Mouse (Mus musculus) right cerebral cortex, adult 2 months (tissue): ENCODE measurements at regions not wholly inside any gene's neighbourhood (a gene's known extent, or its start where the extent isn't known, plus 50 kb on each side); places are given as distances from the start of the nearest gene placed in this dataset.
A peak's percentile ranks its signal among the peaks of the same experiment; 100 is the strongest.

Experiments
- DNase-seq, 2 experiments: peaks; one replicate each; pipeline ENCODE4 v3.0.0; 2021 to 2022; ENCODE audit warnings: low spot score in 2 of 2

- DNase-seq = peak; percentile 27 to 45
Measured at GRCm38 (mm10) chr14:24618226-24619038, 131.5 kb downstream of the Rps24 start.

DNA sequence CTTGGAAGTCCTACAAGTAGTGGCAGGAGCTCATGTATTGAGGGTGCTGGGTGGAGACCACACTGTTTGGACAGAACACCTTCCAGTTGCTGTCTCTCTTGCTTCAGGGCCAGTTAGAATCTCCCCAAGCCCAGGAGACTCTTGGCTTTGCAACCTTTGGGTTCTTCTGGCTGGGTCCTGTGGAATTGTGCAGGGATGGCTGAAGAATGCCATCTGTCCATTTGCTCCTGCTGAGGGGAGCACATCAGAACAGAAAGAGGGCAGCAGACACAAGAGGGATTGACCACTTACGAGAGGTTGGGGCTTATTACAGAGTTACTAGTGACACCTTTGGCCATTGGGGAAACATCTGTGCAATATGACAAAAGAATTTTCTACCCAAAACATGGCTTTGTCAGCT, 145.1 kb downstream of the Rps24 start:
- DNase-seq = no peak

- no peak for DNase-seq
Measured at GRCm38 (mm10) chr14:24641853-24642252, 154.9 kb downstream of the Rps24 start.

DNA sequence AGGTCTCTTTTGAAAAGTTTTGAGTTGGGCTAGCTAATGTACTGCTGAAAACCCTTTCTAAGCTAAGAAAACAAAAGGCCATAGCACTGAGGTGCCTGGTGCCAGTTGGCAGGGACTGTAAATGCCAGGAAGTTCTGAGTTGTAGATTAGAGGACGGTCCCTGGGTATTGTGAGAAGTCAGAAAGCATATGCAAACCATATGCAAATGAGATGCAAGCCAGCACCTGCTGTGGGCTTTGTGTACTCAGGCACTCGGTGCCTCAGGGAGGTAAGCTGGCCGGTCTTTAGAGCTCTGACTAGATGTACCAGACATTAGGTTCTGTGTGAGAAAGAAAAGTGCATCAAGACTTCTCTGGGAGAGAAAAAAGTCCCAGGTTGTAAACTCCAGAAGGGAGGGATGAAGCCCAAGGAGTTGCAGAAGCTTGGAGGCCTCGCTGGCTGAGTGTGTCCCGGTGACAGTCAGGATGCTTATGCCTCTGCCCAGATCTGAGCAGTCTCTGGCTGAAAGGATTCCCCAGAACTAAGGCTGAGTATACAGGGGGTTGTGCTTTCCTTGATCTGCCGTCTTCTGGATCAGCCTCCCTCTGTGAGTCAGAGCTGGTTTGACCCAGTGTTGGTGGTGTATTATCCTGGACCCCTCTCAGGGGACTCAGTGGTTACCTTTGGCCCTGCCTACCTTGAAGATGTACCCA, 157.3 kb downstream of the Rps24 start:
- DNase-seq = no peak

GRCm38 (mm10) chr14:24646239-24646848, 159.4 kb downstream of the Rps24 start:
- DNase-seq = peak; percentile 51 to 55

- no peak for DNase-seq
Measured at GRCm38 (mm10) chr14:24647722-24648121, 160.8 kb downstream of the Rps24 start.

- no peak for DNase-seq
Measured at GRCm38 (mm10) chr14:24650195-24650901, 163.4 kb downstream of the Rps24 start.

GRCm38 (mm10) chr14:24650902-24651270, 164.0 kb downstream of the Rps24 start:
- no peak for DNase-seq

DNA sequence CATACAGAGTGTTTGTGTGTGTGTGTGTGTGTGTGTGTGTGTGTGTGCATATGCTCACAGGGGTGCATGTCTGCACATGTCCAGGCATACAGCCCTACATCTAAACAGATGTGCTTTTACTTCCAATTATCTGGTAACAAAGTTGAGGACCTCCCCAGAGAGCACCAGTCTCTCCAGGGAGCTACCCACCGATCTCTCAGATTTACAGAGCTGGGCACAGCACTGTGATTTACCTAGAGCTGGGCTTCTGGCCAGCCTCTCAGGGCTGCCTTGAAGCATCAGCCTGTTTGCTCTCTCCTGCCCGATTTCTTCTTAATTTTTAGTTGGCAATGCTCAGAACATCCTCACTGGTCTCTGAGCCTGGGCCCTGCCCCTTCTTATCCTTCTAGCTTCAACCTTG, 165.7 kb downstream of the Rps24 start:
- DNase-seq = no peak

DNA sequence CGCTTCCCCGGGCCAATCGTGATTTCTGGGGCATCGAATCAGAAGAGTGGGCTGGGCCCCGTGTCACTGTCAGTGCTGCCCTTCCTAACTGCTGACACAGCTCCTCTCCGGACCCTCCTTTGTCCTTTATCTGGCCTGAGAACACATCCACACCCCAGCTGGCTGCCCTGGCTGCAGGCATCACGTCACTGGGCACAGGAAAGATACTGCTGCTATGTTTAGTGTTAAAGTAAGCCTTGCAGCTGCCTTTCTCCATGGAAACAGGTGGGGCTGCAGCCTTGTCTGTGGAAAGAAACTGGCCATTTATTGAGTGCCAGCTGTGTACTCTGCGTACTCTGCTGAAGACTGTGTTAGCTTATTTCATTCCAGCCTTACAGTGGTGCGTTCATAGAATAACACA, 168.7 kb downstream of the Rps24 start:
- DNase-seq = no peak

DNA sequence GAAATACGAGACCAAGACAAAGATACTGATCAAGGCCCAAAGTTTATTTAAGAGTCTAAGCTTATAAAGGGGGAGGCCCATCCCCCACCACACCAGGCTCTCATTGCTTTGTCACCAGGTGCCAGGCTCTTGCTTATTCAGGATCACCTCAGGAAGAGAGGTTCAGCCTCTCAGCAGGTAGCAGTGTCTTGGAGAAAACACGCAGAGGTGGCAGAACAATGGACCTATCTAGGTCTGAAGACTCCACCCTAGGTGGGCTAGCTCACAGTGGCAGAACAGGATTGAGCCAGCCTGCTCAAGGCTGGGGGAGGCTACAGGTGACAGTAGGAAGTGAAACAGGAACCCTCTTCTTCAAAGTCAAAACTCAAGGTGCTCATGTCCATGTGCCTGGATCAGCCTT, 174.9 kb downstream of the Rps24 start:
- DNase-seq = no peak

GRCm38 (mm10) chr14:24665210-24665609, 178.3 kb downstream of the Rps24 start:
- no peak for DNase-seq
